Mouse (Mus musculus): ENCODE results near the gene Tmeff1.

GRCm38 (mm10) chr4:48581201-48581600 is 3.8 kb upstream of the Tmeff1 start:
- TF ChIP-seq CTCF (IDR thresholded peaks at IDR 0.05) (no peak), POLR2A (IDR thresholded peaks at IDR 0.05; ENCODE audit: insufficient read depth, low read depth, low read length) (no peak)

Data from heart, adult 2 months (tissue).